Mouse (Mus musculus) spleen, postnatal 4 days (tissue): ENCODE measurements around the gene Slc29a1.

Experiments used
- DNase-seq, 2 experiments: peaks; one replicate each; pipeline ENCODE4 v3.0.0; 2022; ENCODE audit warnings: low spot score in 2 of 2

Gene Slc29a1

GRCm38 (mm10) chr17:45551816-45552451 lies 47.5 kb downstream of the Slc29a1 start:
- peak; percentile 71 to 85 for DNase-seq

- DNase-seq: no peak
Measured at GRCm38 (mm10) chr17:45551249-45551796, 48.1 kb downstream of the Slc29a1 start.

DNA sequence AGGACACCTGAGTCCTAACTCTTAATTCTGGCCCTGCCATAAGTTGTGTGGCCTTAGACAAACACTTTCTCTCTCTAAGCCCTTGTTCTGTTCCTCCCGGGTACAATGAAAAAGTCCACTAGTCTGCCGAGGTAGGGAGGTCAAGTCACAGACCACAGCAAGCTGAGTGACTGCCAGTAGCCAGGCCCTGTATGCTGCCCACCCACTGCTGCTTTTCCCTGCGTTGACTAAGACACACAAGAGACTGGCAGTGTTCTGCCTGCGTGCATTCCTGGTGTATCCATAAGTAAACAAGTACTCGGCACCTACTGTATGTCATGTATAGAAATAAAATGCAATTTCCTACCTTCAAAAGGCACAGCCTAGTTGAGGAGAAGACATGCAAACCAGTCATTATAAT lies 49.2 kb downstream of the Slc29a1 start:
- no peak for DNase-seq

DNA sequence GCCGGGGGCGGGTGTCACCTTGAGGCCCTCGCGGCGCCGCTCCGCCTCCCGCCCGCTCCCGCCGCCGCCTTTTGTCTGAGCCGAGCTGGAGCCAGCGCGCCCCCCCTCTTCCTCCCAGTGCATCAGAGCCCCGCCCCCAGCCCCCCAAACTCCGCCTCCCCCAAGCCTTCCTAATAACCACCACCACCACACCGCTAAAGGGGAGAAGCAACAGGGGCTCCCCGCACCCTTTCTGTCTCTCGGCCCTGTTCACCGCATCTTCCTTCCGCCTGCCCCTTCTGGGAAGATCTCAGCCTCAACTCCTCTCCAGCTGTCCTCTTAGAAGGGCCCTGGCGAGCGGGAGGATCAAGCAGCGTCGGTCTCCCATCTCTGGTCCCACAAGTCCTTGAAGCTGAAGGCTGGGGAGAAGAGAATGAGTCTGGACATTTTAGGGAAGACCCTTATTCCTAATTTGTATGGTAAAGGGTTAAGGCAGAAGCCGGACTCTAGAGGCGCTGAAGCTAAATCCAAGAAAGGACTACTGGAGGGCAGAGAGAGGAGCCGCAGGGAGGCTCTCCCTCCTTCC lies 49.7 kb downstream of the Slc29a1 start, which contains the start of gene Tmem151b:
Gene Tmem151b (minus strand): TSS at position 61 of the 565 bp plus-strand sequence.
- DNase-seq: no peak

DNA sequence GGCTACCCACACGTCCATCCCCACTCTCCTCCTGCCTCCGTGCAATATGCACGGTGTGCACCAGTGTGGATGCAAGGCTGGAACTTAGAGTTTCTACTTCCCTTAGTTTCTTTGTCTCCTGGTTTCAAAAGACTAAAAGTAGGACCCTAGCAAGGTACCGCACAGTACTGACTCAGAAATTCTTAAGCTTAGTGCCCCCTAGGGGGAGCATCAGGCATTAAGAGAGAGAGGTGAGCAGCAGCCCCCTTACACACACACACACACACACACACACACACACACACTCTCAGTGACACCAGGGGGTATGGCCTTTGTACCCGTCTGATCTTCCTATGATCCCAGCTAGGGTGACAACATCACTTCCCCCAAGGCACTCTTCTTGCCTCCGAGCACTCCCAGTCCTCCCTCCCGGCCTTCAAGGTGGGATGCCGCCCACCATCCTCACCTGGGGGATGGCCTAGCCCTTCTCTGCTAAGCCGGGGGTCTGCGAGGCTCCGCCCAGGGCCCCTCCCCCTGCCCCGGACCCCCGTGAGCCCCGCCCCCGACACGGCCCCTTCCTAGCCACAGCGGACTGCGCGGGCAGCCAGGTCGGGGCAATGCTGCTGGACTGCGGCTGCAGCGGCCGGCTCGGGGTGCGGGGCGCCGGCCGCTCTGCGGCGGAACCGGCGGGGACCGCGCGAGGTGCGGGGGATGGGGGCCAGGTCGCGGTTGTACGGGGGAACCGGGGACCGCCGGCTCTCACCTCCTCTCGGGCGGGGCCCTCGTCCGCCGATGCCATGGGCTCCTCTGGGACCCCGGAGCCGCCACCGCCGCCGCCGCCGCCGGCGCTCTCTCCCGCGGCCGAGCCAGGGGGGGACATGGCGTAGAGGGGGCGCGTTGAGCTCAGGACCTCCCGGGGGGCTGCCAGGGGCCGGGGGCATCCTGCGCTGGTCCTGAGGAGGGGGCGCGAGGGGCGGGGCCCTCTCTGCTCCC lies 50.6 kb downstream of the Slc29a1 start:
- no peak for DNase-seq

DNA sequence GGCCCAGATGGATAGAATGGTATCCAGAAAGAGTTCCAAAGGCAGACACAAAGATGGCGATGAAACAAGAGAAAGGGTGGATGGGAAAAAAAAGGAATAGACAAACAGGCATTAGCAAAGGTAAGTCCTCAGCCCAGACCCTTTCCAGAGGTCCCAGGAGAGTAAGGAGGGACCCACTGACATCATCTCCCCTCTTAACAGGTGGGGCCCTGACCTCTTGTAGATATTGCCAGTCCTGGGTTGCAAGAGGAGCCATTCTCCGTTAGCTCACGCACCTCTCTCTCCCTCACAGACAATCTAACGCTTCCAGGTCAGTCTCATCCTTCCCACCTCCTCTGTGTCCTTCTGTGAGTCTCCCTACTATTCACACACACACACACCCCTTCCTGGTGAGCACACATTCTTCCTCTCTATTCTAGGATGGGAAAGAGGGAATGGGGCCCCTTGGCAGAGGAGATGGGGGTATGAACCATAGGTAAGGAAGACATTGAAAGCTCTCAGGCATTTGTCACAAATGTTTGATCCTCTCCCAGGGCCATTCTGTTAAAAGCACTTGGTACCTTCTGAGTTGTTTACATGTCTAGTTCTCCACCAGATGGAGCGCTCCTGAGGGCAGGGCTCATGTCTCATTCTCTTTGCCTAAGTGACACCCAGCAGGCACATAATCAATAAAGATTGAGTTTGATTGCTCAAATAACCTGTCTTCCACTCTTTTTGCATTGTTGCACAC lies 51.8 kb downstream of the Slc29a1 start:
- no peak for DNase-seq

- DNase-seq: no peak
Measured at GRCm38 (mm10) chr17:45546941-45547340, 52.5 kb downstream of the Slc29a1 start.

GRCm38 (mm10) chr17:45545278-45545961 lies 54.0 kb downstream of the Slc29a1 start:
- no peak for DNase-seq

- no peak for DNase-seq
Measured at GRCm38 (mm10) chr17:45544873-45545277, 54.5 kb downstream of the Slc29a1 start.

DNA sequence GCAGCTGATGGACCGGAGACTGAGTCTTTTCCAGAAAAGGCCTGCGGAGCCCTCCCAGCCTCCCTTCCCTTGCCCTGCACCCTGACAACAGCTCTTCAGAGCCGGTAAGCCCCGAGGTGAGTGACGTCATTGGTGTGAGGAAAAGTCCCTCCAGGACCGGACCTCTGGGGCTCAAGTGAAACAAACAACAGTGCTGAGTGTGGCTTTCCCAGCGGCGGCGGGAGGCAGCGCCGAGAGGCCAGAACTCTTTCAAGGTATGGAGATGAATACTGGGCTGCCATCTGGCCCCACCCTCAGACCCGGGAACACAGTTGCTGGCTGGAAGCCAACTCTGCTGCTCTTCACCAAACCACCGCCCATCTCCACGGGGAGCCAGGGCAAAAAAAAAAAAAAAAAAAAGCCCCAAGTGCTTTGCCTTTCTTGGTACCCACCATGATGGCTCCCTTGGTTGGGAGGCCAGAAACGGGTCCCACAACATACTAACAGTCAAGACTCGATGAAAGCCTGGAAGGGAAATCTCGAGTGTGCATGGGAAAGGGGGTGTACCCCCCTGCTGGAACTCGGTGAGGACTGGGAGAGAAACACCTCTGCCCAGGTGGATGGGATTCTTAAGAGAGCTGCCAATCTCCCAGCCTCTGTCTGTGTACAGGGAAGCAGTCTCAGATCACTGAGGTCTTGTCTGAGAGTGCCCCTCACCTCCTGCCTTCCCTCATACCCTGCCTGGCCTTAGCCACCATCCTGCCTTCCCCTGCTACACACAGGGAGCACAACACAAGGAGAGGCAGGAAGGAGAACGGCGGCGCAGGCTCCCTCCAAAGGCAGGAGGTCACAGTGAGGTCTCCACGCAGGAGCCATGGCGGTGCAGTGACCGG lies 55.2 kb downstream of the Slc29a1 start:
- DNase-seq: no peak

DNA sequence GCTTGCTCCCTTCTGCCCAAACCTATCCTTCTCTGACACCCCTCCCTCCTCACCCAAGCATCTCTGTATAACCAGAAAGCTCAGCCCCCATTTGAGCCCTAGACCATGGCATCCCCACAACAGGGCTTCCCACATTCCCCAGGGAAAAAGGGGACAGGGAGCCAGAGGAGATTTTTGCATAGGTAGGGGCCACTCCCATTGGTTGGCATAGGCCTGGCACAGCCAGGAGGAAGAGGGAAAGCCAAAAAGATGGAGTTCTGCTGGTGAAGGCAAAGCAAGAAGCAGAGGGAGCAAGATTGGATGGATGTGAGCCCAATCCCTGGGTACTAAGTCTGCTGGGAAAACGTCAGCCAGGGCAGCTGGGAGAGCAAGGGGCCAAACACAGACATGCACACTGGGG lies 56.3 kb downstream of the Slc29a1 start:
- DNase-seq: no peak

DNA sequence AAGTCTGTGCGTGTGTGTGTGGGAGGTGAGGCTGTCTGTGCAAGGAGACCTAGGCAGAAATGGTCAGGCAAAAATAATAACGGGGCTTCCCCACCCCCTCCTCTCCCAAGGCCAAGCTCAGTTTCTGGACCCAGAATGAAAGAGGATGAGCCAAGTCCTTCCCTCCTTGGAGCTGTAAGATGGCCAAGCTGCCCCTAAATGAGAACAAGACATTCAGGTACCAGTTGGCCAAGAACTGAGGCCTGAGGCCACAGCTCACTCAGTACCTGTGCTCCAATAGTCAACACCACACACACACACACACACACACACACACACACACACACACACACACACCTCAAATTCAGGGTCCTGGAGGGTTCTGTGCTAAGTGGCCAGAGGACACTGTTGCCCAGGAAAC lies 56.7 kb downstream of the Slc29a1 start:
- DNase-seq: no peak

DNA sequence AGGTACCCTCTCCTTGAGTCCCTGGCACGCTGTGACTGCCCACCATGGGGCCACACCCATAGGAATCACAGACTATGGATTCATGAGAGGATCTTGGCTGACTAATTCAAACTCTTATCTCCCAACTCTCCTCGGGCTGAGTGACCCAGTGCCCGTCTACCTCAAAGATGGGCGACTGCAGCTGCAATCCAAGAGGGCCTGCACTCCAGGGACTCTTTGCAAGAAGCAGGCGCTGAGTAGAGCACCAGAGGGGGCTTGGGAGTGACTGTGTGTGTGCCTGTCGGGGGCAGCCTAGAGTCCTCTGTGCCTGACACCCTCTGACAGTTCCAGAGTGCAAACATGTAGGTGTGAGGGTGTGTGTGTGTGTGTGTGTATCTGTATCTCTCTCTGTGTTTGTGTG lies 57.3 kb downstream of the Slc29a1 start:
- DNase-seq: no peak

GRCm38 (mm10) chr17:45539664-45540063 lies 59.7 kb downstream of the Slc29a1 start:
- DNase-seq: no peak

- DNase-seq: no peak
Measured at GRCm38 (mm10) chr17:45538394-45538793, 61.0 kb downstream of the Slc29a1 start.

- no peak for DNase-seq
Measured at GRCm38 (mm10) chr17:45536264-45536663, 63.1 kb downstream of the Slc29a1 start.
